Mouse (Mus musculus): Measurements from ENCODE around the gene Myo5c.

The Myo5c gene

GRCm38 (mm10) chr9:75231841-75232746 lies at the start of gene Myo5c:
Gene Myo5c, plus strand, starts transcription at chr9:75232020.
- DNase-seq, result peak; percentile 76 to 85

GRCm38 (mm10) chr9:75187646-75188260 lies 44.1 kb upstream of the Myo5c start:
- DNase-seq, result no peak

GRCm38 (mm10) chr9:75193858-75194257 lies 38.0 kb upstream of the Myo5c start:
- no peak for DNase-seq

GRCm38 (mm10) chr9:75196335-75196734 lies 35.5 kb upstream of the Myo5c start:
- DNase-seq, result peak in 1 of 2 experiments; percentile 4

GRCm38 (mm10) chr9:75197297-75197696 lies 34.5 kb upstream of the Myo5c start:
- DNase-seq, result peak; percentile 24 to 64

GRCm38 (mm10) chr9:75201506-75201905 lies 30.3 kb upstream of the Myo5c start:
- DNase-seq, result no peak

GRCm38 (mm10) chr9:75202036-75202435 lies 29.8 kb upstream of the Myo5c start:
- DNase-seq, result no peak

GRCm38 (mm10) chr9:75209246-75209645 lies 22.6 kb upstream of the Myo5c start:
- DNase-seq, result no peak

- peak in 1 of 2 experiments; percentile 14 for DNase-seq
Measured at GRCm38 (mm10) chr9:75210269-75210668, 21.6 kb upstream of the Myo5c start.

- DNase-seq, result no peak
Measured at GRCm38 (mm10) chr9:75214743-75215413, 16.9 kb upstream of the Myo5c start.

GRCm38 (mm10) chr9:75219942-75220341 lies 11.9 kb upstream of the Myo5c start:
- DNase-seq, result no peak

GRCm38 (mm10) chr9:75221420-75222287 lies 10.2 kb upstream of the Myo5c start:
- peak; percentile 26 to 30 for DNase-seq

- DNase-seq, result no peak
Measured at GRCm38 (mm10) chr9:75232860-75233259, 1.0 kb downstream of the Myo5c start.

- no peak for DNase-seq
Measured at GRCm38 (mm10) chr9:75234271-75234741, 2.5 kb downstream of the Myo5c start.

GRCm38 (mm10) chr9:75234983-75235627 lies 3.3 kb downstream of the Myo5c start:
- no peak for DNase-seq

GRCm38 (mm10) chr9:75235696-75236095 lies 3.9 kb downstream of the Myo5c start:
- no peak for DNase-seq

- no peak for DNase-seq
Measured at GRCm38 (mm10) chr9:75236416-75237308, 4.8 kb downstream of the Myo5c start.

- no peak for DNase-seq
Measured at GRCm38 (mm10) chr9:75238179-75238578, 6.4 kb downstream of the Myo5c start.

- DNase-seq, result no peak
Measured at GRCm38 (mm10) chr9:75243052-75243451, 11.2 kb downstream of the Myo5c start.

GRCm38 (mm10) chr9:75243730-75244406 lies 12.0 kb downstream of the Myo5c start:
- DNase-seq, result no peak

Data from kidney, postnatal 36 days (tissue).